Mouse (Mus musculus): ENCODE measurements around the gene Men1. TPM values are rescaled to one million over a fixed set of nuclear protein-coding genes. Genes with fewer than 3 reads are reported as not detected.
"Not testable (repeated sequence)": the region's sequence is repeated elsewhere in the genome, so short reads cannot be mapped to it uniquely, and the experiment has no call there.

Men1 gene
- total RNA-seq, 2 experiments from 2014 or later: 16.6 to 20.7 TPM

DNA sequence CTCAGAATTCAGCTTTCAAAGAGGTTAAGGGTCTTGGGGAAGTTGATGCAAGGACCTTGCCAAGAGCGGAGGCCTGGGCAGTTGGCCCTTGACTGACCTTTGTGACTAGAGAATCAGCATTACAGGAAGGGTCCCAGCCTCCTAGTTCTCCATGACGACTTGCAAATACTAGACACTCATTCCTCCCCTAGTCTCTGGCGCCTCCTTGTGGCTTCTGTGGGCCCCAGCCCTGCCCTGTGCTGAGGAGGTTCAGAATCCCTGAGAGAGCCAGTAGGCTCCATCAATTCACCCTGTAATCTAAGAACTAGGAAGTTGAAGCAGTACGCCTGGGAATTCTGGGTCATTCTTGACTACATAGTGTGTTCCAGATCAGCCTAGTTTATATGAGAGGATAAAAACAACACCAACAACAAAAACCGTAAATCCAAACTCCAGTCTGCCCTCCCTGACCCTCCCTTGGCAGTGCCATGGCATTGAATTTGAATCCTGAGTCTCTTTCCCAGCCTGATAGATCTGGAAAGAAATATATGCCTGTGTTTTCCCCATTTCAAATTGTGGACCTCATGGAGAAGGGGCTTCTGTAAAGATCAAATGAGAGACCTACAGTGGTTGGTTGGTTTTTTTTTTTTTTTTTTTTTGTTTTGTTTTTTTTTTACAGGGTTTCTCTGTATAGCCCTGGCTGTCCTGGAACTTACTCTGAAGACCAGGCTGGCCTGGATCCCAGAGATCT, 29.8 kb upstream of the Men1 start:
- peak; percentile 74 for ATAC-seq (ENCODE audit: poor library complexity, severe bottlenecking)

DNA sequence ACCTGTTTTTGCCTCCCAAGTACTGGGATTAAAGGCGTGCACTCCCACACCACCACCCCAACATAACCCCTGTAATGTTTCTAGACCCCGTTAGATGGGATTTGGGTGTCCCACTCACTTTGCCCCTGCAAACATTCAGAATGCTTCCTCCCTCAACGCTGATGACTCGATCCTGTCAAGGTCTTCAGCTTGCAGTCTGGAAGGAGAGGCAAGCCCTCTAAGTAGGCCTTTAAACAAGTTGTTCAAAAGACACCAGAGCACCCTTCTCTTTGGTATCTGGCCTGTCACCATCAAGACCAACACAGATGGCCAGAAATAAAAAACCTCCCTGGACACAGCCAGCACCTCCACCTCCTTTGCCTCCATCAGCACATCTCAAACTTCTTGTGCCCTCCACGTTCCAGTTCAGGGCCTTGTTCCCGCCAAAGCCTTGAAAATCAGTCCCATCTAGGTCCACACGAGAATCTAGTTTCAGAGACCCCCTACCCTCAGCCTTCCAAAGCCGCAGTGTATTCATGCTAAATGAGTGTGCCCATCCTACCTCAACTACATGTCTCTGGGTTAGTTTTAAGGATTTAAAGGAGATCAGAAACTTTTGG, 29.2 kb upstream of the Men1 start:
- ATAC-seq (ENCODE audit: poor library complexity, severe bottlenecking): no peak

DNA sequence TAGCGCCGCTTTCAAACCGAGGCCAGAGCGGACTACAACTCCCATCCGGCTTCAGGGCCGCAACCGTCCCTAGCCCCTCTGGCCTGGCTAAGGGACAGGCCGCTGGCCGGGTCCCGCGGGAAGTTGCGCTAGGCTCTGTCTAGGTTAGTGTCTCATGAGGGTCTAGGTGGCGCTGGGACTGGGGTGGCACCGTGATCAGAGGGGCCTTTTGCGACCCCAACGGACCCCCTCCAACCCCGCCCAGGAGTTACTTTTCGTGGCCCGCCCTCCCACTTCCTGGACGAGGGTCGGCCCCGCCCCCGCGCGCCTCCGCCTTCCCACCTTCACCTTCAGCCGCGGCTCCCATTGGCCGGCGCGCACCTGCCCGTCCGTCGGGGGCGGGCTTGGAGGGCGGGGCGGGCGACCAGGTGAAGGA, 28.6 kb upstream of the Men1 start, which contains the start of gene Cdc42bpg:
Cdc42bpg (plus strand) TSS at position 320 of the 415 bp plus-strand sequence.
- peak; percentile 77 for ATAC-seq (ENCODE audit: poor library complexity, severe bottlenecking)

DNA sequence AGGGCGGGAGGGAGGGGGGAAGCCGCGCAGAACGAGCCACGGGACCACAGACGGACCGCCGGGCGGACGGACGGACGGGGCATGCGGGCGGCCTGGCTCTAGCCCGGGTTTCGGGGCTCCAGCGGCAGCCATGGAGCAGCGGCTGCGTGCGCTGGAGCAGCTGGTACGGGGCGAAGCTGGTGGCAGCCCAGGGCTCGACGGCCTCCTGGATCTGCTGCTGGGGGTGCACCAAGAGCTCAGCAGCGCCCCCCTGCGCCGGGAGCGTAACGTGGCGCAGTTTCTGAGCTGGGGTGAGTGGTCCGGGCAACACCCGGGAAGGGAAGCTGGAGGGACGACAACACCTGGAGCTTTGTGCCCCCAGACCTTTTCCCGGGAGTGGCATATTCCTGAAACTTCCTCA, 28.2 kb upstream of the Men1 start:
- peak; percentile 73 for ATAC-seq (ENCODE audit: poor library complexity, severe bottlenecking)

DNA sequence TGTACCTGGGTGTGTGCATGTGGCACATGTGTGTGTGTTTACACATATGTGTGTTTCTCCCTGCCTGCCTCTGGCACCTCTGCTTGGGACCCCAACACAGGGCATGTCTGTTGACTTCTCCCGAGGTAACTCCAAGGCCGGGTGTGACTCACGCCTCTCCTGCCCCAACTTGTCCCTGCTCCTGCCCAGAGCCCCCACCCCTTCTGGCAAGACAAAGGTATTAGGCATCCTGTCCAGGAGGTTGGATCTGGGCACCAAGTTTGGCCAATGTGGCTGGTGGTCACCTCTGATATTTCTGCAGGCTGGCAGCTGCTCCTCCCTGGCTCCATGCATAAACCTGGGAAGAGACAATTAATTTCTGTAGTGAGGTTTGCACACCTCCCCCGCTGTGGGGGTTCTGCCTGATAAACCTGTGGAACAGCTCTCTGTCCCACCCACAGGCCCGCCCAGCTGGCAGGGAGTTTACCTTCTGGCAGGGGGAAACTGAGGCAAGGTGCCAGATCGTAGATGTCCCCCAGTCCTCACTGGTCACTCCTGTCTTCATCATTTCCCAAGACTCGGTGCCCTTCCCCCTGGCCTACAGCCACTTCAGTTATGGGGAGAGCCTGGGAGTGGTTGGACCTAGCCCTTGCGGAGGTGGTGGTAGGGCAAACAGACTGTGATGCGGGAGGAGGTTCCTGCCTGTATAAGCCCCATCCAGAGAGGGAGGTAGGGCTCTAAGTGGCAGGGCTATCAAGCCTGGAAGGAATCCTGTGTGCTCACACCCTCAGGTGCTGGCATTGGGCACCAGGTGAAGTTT, 26.8 kb upstream of the Men1 start:
- no peak for ATAC-seq (ENCODE audit: poor library complexity, severe bottlenecking)

DNA sequence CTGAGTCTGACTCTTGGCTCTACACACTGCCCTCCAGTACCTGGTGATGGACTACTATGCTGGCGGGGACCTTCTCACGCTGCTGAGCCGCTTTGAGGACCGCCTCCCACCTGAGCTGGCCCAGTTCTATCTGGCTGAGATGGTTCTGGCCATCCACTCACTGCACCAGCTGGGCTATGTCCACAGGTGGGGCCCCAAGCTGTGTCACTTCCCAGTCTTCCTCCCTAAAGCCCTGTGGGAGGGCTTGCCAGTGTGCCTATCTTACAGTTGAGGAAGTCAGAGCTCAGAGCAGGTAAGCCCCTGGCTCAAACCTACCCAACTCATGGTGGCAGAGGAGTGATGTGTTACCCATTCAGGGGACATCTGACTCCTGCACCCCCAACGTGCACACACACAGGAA, 24.6 kb upstream of the Men1 start:
- ATAC-seq (ENCODE audit: poor library complexity, severe bottlenecking): no peak

DNA sequence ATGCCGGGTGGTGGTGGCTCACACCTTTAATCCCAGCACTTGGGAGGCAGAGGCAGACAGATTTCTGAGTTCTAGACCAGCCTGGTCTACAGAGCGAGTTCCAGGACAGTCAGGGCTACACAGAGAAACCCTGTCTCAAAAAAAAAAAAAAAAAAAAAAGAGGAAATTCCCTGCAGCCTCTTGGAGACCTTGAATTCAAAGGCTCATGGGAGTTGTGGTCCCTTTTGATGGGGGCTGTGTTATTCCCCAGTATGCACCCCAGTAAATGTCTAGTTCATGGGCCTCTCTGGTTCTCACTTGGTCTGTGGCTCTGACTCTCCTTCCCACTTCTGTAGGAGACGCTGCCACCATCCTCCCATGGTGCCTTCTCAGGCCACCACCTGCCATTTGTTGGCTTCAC, 23.0 kb upstream of the Men1 start:
- ATAC-seq (ENCODE audit: poor library complexity, severe bottlenecking): not testable (repeated sequence)

DNA sequence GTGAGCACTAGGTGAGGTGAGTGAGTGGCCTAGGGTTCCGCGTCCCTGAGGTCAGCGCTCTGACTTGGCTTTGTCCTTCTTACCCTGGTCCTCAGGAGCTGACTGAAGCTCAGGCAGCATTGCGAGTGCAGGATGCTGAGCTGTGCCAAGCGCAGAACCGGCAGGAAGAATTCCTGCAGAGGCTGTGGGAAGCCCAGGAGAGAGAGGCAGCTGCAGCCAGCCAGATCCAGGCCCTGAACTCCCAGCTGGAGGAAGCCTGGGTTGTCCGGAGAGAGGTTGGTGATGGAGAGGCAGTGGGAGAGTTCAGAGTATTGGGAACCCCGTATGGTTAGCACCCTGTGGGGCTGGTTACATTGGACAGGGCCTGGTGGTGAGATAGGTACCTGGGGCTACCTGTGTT, 21.0 kb upstream of the Men1 start:
- ATAC-seq (ENCODE audit: poor library complexity, severe bottlenecking): no peak

DNA sequence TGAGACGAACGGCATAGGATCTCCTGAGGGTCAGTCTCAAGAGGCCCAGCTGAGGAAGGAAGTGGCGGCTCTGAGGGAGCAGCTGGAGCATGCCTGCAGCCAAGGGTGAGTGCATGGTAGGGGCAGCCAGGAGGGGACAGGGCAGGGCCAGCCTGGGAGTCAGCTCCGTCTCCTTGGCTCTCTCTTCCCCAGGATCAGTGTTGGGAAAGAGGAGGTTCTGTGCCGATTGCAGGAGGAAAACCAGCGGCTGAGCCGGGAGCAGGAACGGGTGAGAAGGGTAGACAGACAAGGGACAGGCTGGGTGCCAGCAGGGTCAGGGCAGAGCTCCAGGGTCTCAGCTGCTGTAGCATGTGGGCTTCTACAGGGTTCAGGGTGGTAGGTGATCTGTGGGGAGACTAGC, 20.3 kb upstream of the Men1 start:
- no peak for ATAC-seq (ENCODE audit: poor library complexity, severe bottlenecking)

DNA sequence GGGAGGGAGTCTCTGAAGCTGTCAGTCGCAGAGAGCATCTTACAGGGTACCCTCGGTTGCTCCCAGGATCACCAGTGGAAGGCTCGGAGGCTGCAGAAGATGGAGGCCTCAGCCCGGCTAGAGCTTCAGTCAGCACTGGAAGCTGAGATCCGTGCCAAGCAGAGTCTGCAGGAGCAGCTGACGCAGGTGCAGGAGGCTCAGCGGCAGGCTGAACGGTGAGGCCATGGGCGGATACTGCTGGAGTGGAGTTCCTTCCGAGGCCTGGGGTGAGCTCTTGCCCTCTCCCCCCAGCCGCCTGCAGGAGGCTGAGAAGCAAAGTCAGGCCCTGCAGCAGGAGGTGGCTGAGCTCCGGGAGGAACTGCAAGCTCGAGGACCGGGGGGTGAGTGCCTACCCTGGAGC, 19.2 kb upstream of the Men1 start:
- no peak for ATAC-seq (ENCODE audit: poor library complexity, severe bottlenecking)

DNA sequence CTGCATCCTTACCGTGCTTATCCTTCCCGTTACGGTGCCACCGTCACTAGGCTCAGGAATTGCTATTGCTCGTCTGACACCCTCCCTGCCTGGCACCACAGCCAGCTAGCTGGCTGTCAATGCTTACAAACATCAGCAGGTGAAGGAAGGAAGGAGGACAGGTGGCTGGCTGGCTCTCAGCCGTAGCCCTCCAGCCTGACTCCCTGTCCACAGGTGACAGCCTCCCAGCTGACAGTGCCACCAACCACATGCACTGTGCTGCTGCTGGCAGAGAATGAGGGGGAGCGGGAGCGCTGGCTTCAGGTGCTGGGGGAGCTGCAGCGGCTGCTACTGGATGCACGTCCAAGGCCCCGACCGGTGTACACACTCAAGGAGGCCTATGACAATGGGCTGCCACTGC, 16.6 kb upstream of the Men1 start:
- no peak for ATAC-seq (ENCODE audit: poor library complexity, severe bottlenecking)

DNA sequence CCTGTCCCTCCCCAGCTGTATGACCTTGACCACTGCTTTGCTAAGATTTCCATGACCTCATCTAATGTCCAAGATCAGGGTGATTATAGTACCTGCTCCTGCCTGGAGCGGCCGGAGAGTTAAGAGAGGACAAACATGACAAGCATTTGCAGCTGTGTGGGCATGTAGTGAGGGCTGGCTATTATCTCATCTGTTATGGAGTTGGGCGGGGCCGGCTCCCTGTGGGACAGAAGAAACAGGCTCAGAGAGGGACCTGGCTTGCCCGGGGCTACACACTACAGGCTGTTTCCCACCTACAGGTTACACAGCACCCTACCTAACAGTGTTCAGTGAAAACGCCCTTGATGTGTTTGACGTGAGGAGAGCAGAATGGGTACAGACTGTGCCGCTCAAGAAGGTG, 13.4 kb upstream of the Men1 start:
- no peak for ATAC-seq (ENCODE audit: poor library complexity, severe bottlenecking)

DNA sequence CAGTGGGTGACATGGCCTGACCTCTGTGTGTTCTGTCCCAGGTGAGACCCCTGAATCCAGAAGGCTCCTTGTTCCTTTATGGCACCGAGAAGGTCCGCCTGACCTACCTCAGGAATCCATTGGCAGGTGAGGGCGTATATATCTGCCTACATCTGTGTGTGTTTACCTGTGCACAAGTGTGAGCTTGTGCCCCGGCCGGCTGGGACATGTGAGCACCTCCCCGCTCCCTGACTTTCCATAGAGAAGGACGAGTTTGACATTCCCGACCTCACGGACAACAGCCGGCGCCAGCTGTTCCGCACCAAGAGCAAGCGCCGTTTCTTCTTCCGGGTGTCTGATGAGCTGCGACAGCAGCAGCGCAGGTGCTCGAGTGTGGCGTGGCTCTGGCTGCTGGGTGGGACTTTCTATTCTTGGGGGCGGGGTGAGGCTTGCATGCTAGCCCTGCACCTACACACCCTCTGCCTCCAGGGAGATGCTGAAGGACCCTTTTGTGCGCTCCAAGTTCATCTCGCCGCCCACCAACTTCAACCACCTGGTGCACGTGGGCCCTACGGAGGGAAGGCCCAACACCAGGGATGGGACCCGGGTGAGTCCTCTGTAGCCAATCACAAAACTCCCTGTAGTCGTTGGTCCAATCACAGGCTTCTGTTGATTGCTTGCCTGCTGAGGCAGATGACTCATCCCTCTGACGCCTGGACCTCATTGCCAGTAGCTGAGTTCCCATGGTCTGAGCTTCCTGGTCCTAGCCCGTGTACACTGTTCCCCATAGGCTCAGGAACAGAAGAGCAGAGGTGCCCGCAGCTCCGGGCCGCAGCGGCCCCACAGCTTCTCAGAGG, 12.8 kb upstream of the Men1 start:
- no peak for ATAC-seq (ENCODE audit: poor library complexity, severe bottlenecking)

DNA sequence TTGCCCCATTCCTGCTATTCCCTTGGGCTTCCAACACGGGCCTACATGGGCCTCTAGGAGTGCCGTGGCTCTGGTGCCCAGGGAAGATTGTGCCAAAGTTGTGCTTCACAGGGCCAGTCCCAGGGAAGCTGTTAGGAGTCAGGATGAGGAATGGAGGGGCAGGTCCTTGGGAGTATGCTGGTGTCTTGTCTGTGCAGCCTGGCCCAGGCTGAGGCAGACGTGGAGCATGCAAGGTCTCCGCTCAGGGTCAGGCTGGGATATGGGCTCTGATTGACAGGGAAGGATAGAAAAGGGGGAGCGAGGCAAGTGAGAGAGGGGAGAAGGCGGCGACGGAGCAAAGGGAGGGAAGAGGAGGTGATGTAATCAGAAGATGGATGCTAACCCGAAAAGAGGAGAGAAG, 10.0 kb upstream of the Men1 start:
- no peak for ATAC-seq (ENCODE audit: poor library complexity, severe bottlenecking)

DNA sequence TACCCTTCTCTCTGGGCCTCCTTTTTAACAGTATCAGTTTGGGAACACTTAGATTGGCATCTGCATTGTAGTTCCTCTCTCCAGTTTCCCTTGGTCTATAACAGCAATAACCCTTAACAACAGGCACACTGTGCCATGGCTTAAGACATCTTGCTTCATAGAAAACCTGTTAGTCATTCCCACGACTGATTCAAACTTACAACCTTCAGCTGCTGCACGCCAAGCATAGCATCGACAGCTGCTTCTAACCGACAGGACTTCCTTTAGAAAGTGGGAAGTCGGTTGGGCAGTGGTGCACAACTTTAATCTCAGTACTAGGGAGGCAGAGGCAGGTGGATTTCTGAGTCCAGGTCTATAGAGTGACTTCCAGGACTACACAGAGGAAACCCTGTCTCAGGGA, 3.6 kb upstream of the Men1 start:
- ATAC-seq (ENCODE audit: poor library complexity, severe bottlenecking): no peak

DNA sequence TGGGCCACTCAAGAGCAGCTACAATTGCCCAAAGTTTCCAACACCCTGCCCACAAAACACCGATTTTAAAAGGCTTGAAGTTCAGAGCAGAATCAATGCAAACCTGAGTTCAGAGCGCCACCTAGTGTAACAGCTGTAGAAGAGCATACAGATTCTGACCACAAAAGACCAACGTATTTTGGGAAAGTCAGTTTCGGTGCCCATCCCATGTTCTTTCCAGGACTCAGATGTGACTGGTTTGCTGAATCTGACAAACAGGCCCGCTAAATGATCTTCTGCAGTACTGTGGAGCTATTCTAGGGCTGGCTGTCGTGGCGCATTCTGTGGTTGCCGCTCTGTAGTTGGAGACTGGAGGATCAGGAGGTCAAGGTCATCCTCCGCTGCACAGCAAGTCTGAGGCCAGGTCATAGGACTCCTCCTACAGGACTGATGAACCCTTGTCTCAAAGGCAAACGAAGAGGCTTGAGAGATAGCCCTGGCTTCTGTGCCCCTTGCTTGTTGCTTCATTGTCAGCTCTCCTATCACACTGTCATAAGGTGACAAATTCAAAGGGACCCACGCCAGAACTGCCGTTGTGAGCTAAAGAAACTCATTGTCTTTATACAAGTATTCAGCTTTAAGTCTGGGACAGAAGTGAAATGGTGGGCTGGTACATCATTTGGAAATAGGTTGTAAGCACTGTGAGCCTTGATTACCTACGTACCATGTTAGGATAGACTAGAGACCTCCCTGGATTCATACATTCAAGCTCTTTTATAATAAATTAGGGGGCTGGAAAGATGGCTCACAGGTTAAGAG, 2.9 kb upstream of the Men1 start:
- peak; percentile 59 for ATAC-seq (ENCODE audit: poor library complexity, severe bottlenecking)

DNA sequence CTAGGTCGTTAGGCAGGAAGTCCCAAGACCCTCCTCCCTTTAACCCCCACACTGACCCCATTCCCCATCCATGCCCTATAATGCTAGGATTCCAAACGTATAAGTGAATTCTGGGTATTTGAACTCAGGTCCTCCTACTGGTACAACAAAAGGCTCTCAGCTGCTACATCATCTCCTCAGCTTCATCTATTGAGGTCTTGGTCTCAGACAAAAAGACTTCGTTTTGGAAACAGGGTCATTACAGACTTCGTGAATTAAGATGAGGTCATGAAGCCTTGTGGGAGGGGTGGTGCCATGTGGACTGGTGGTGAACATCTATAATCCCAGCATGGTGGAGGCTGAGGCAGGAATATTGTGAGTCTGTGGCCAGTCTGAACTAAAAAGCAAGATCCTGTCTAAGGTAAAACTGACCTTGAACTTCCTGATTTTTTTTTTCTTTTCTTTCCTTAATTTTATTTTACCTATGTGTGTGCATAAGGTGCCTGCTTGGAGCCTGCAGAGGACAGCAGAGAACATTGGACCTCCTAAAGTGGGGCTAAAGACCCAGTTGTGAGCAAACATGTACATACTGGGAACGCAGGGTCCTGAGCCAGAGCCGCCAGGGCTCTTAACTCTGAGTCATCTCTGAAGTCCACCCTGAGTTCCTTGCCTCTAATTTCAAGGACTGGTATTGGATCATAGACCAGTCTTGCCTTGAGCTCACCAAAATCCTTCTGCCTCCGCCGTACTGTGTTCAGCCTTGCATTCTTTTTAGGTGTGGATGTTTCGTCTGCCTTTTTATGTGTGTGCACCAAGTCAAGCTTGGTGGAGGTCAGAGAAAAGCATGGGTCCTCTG, 801 bp upstream of the Men1 start:
- ATAC-seq (ENCODE audit: poor library complexity, severe bottlenecking): no peak

DNA sequence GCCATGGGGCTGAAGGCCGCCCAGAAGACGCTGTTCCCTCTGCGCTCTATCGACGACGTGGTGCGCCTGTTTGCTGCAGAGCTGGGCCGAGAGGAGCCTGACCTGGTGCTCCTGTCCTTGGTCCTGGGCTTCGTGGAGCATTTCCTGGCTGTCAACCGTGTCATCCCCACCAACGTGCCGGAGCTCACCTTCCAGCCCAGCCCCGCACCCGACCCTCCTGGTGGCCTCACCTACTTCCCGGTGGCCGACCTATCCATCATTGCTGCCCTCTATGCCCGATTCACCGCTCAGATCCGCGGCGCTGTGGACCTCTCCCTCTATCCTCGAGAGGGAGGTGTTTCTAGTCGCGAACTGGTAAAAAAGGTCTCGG, 664 bp downstream of the Men1 start:
- no peak for ATAC-seq (ENCODE audit: poor library complexity, severe bottlenecking)

DNA sequence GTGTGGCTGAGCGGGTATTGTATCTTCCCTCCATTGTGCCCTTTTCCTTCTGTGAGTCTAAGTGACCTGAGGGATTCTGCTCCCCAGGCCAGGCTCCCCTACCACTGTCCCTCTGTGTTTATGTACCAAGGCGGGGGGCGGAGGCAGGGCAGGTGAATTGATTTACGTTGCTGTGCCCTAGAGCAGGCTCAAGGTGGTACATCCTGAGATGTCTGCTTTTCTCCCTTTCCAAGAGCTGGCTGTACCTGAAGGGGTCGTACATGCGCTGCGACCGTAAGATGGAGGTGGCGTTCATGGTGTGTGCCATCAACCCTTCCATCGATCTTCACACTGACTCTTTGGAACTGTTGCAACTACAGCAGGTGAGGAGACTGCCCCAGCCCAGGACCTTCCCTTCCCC, 2.1 kb downstream of the Men1 start:
- no peak for ATAC-seq (ENCODE audit: poor library complexity, severe bottlenecking)
